Mouse (Mus musculus): ENCODE results near the gene Hoxc4.

Hoxc4 gene

GRCm38 (mm10) chr15:103084944-103085343 is 66.2 kb downstream of the Hoxc4 start:
- DNase-seq (ENCODE audit: low spot score) = no peak

GRCm38 (mm10) chr15:103085831-103086671 is 67.3 kb downstream of the Hoxc4 start:
- peak; percentile 58 for DNase-seq (ENCODE audit: low spot score)

All from testis, postnatal 10 days (tissue).